Mouse (Mus musculus) midbrain, embryonic 11.5 days (tissue): ENCODE measurements at regions not wholly inside any gene's neighbourhood (a gene's known extent, or its start where the extent isn't known, plus 50 kb on each side); places are given as distances from the start of the nearest gene placed in this dataset.

ENCODE experiments used
- ATAC-seq: fragments of 200-750 bp; cut with Nextera tagmentation; 2 replicates; pipeline ENCODE4 v1.8.0; 2017; ENCODE audit warnings: moderate TSS enrichment, moderate library complexity; ENCODE audit not compliant: low FRiP score
- DNase-seq: peaks from one replicate; pipeline ENCODE4 v3.0.0; 2015; ENCODE audit warnings: low spot score; ENCODE audit errors: missing footprints
- H3K27ac ChIP-seq: fragments of 300-500 bp; sonication (generic); 2 replicates; pipeline ENCODE4 v1.5.1; 2014; ENCODE audit warnings: low read depth, low read length
- H3K27me3 ChIP-seq: fragments of 300-500 bp; sonication (generic); 2 replicates; pipeline ENCODE4 v1.6.1; 2014; ENCODE audit warnings: mild to moderate bottlenecking, low read length, moderate library complexity, mixed read lengths; ENCODE audit not compliant: control insufficient read depth, insufficient read depth
- H3K36me3 ChIP-seq: fragments of 300-500 bp; sonication (generic); 2 replicates; pipeline ENCODE4 v1.6.1; 2014; ENCODE audit warnings: mild to moderate bottlenecking, low read length, moderate library complexity, mixed read lengths; ENCODE audit not compliant: control insufficient read depth, insufficient read depth
- H3K4me1 ChIP-seq: fragments of 300-500 bp; sonication (generic); 2 replicates; pipeline ENCODE4 v1.6.1; 2014; ENCODE audit warnings: low read length; ENCODE audit not compliant: control insufficient read depth, insufficient read depth
- H3K4me2 ChIP-seq: fragments of 300-500 bp; sonication (generic); 2 replicates; pipeline ENCODE4 v1.6.1; 2014; ENCODE audit warnings: mild to moderate bottlenecking, moderate library complexity
- H3K4me3 ChIP-seq: fragments of 300-500 bp; sonication (generic); 2 replicates; pipeline ENCODE4 v1.5.1; 2014; ENCODE audit warnings: low read depth, low read length
- H3K9ac ChIP-seq: fragments of 300-500 bp; sonication (generic); 2 replicates; pipeline ENCODE4 v1.6.1; 2014; ENCODE audit warnings: low read length
- H3K9me3 ChIP-seq: fragments of 300-500 bp; sonication (generic); 2 replicates; pipeline ENCODE4 v1.6.1; 2016; ENCODE audit warnings: low read length; ENCODE audit not compliant: control insufficient read depth
- WGBS: fragments of 180-500 bp; shearing (Covaris S2); extraction: QIAGEN DNeasy Blood & Tissue Kit; methylation state at CpG from one replicate; pipeline ENCODE4 v1.1.7; 2014; 5-methylcytosine and 5-hydroxymethylcytosine counted together

GRCm38 (mm10) chr14:17234898-17235297 is 415.9 kb upstream of the Rarb start:
- ATAC-seq (no peak), DNase-seq (no peak)
- no peak overlapping the region for H3K4me3 ChIP-seq
- no peaks in the 10 kb centered on the region for H3K36me3 ChIP-seq
- no peaks in the 10 kb centered on the region for H3K27me3 ChIP-seq
- H3K9me3 ChIP-seq = no peaks in the 10 kb centered on the region
- no peak overlapping the region for H3K27ac ChIP-seq
- no peaks in the 10 kb centered on the region for H3K4me1 ChIP-seq
- H3K9ac ChIP-seq = no peak overlapping the region
- H3K4me2 ChIP-seq = no peak overlapping the region

GRCm38 (mm10) chr14:17211502-17211901 is 392.5 kb upstream of the Rarb start:
- Histone ChIP-seq H3K4me1 (no peaks in the 10 kb centered on the region), H3K4me3 (no peak overlapping the region), H3K9ac (no peak overlapping the region), H3K27me3 (no peaks in the 10 kb centered on the region), H3K36me3 (no peaks in the 10 kb centered on the region), H3K4me2 (no peak overlapping the region), H3K9me3 (no peaks in the 10 kb centered on the region), H3K27ac (no peak overlapping the region)
- no peak for DNase-seq
- ATAC-seq = no peak
- WGBS = 92% methylated on average over 2 of the region's 2 CpGs

DNA sequence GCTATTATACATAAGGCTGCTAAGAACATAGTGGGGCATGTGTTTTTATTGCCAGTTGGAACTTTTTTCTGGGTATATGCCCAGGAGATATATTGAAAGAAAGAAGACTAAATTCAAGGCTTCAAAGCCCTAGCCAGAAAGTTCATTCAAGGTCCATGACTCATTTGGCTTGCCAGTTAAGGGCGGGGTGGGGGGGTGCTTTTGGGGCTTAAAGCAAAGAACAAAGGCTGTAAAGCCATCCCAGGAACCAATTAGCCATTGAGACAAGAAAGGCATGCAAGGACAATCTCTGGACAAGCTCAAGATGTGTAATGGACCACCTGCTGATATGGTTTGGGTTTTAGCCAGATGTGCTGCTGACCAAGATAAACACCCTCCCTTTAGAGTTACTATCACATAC is 386.7 kb upstream of the Rarb start:
- Histone ChIP-seq H3K4me1 (no peaks in the 10 kb centered on the region), H3K4me2 (no peak overlapping the region), H3K27ac (no peak overlapping the region), H3K36me3 (no peaks in the 10 kb centered on the region), H3K9me3 (no peaks in the 10 kb centered on the region), H3K4me3 (no peak overlapping the region), H3K27me3 (no peaks in the 10 kb centered on the region), H3K9ac (no peak overlapping the region)
- DNase-seq (no peak), ATAC-seq (no peak)
- 68% methylated on average over 1 of the region's 1 CpGs for WGBS

DNA sequence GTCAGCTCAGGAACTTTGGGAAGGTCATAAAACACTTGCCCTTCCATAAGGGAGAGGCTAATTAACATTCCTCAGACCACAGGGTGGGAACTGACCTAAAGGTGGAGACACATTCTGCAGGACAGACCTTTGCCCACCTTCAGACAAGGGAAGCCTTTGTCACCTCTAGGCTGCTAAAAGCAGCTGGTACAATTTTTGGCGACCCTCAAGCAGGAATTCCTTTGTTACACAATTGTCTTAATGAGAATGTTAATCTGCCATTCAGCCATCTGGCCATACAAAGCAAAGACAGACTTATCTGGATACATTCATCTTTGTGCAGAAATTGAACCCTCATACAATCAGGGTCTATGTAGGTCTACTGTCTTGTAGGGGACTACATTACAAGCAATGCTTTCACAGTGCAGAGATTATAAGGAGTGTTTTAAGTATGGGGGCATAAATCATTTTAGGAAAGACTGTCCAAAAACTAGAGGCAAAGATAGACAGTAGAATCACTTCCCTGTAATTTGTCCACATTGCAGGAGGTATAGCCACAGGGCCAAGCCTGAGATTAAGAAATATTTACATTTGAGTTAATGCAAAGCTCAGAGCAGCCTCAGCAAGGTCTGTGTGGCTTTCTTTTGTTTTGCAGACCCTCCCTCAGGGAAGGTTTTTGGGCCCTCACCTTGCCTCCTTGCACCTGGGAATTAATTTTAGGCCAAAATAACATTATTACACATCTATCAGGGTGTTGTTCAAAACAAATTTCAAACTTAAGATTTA is 384.5 kb upstream of the Rarb start:
- 39% methylated on average over 1 of the region's 1 CpGs for whole genome bisulfite sequencing

DNA sequence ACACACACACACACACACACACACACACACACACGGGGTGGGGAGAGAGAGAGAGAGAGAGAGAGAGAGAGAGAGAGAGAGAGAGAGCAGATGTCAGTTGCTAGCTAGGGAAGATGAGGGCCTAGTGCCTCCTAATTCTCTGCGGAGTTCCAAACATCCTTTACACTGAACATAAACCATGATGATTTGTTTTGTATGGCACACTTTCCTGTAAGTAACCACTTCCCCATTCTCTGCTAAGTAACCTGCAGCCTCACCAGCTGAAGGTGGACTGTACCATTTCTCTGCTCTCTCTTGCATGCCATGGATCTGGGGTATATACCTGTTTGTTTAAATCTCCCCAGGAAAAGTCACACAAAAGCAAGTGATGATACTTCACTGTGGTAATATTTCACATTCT is 374.0 kb upstream of the Rarb start:
- H3K4me3 ChIP-seq = no peak overlapping the region
- H3K9me3 ChIP-seq = no peaks in the 10 kb centered on the region
- no peaks in the 10 kb centered on the region for H3K4me1 ChIP-seq
- no peak overlapping the region for H3K27ac ChIP-seq
- DNase-seq = no peak
- H3K36me3 ChIP-seq = no peaks in the 10 kb centered on the region
- ATAC-seq = no peak
- WGBS = 84% methylated on average over 2 of the region's 2 CpGs
- no peaks in the 10 kb centered on the region for H3K27me3 ChIP-seq
- H3K9ac ChIP-seq = no peak overlapping the region
- H3K4me2 ChIP-seq = no peak overlapping the region

More for the DNA sequence above, 384.5 kb upstream of the Rarb start:
- Histone ChIP-seq H3K27me3 (no peaks in the 10 kb centered on the region), H3K4me2 (no peak overlapping the region), H3K36me3 (no peaks in the 10 kb centered on the region), H3K9ac (no peak overlapping the region), H3K4me3 (no peak overlapping the region), H3K4me1 (no peaks in the 10 kb centered on the region), H3K27ac (no peak overlapping the region), H3K9me3 (no peaks in the 10 kb centered on the region)
- ATAC-seq = no peak
- no peak for DNase-seq

- H3K4me2 ChIP-seq = peak overlapping the region; percentile 86
- no peaks in the 10 kb centered on the region for H3K36me3 ChIP-seq
- ATAC-seq (no peak), DNase-seq (no peak)
- peaks cover 7% of the 10 kb centered on the region; the same call in 1 of the 2 replicates for H3K27me3 ChIP-seq
- no peak overlapping the region for H3K4me3 ChIP-seq
- no peaks in the 10 kb centered on the region for H3K9me3 ChIP-seq
- H3K27ac ChIP-seq = no peak overlapping the region
- no peaks in the 10 kb centered on the region for H3K4me1 ChIP-seq
- H3K9ac ChIP-seq = no peak overlapping the region
- WGBS = 45% methylated on average over 7 of the region's 7 CpGs
These were observed 354.3 kb upstream of the Rarb start for GRCm38 (mm10) chr14:17173218-17173617.

DNA sequence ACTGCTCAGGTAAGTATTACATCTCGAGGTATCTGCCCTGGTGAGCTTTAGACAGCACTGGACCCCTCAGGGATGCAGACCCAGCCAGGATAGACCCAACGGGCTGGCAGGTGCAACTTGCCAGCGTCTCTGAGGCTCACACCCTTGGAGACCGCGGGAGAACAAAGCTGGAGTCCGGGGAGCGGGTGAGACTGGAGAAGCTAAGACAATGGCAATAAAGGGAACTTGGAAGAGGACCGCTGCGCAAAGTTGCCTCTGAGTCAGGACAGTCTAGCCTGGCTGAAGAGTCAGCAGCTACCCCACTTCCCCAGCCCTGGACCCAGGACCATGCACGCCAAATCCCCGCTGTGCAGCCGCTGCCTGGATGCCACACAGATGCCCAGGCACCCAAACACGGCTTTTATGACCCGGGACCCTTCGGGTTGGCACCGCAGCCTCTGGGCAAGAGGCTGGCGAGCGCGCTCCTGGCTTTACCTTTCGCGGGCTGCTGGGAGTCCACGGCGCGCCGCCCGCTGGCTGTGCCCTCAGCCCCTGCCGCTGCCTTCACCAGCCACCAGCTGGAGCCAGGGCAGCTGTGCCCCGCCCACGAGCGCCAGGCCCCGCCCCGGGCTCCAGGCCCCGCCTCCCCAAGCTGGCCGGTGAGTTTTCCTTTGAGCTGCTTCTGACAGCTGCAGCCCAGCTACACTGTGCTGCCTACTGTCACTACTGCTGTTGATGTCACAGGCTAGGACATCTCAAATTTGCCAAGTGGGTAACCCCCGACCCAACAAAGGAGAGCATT is 353.6 kb upstream of the Rarb start:
- WGBS = 2% methylated on average over 32 of the region's 35 CpGs
- DNase-seq (peak; percentile 98), ATAC-seq (peak; percentile 99)
- no peak overlapping the region for H3K27ac ChIP-seq
- no peaks in the 10 kb centered on the region for H3K9me3 ChIP-seq
- peak overlapping the region; percentile 86 for H3K4me2 ChIP-seq
- no peaks in the 10 kb centered on the region for H3K4me1 ChIP-seq
- peaks cover 7% of the 10 kb centered on the region; the same call in 1 of the 2 replicates for H3K27me3 ChIP-seq
- peak overlapping the region; percentile 44 for H3K4me3 ChIP-seq
- H3K9ac ChIP-seq = peak overlapping the region; percentile 53
- H3K36me3 ChIP-seq = no peaks in the 10 kb centered on the region

GRCm38 (mm10) chr14:17171896-17172295 is 352.9 kb upstream of the Rarb start:
- H3K4me1 ChIP-seq = no peaks in the 10 kb centered on the region
- 37% methylated on average over 5 of the region's 5 CpGs for WGBS
- H3K9ac ChIP-seq = no peak overlapping the region
- H3K4me2 ChIP-seq = peak overlapping the region; percentile 86
- H3K9me3 ChIP-seq = no peaks in the 10 kb centered on the region
- H3K4me3 ChIP-seq = peak overlapping the region; percentile 44; the same call in 1 of the 2 replicates
- H3K27ac ChIP-seq = no peak overlapping the region
- H3K27me3 ChIP-seq = peaks cover 7% of the 10 kb centered on the region; the same call in 1 of the 2 replicates
- no peak for DNase-seq
- H3K36me3 ChIP-seq = no peaks in the 10 kb centered on the region
- peak; percentile 15 for ATAC-seq

DNA sequence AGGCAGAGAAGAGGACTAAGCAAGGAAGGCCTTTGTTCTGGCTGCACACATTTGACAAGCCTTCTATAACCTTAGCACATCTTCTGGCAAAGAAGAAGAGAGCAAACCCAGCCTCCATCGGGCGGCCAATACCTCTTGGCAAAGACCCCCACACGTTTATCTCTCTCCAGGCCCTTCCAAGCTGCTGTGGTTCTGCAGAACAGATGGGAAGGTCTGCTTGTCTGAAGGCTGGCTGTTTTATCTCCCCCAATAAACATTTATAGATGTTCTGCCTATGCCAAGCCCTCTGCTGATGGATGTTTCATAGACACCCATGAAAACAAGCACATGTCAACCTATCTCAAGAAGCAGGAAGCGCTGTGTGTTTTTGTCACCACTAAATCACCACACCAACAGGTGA is 339.4 kb upstream of the Rarb start:
- Histone ChIP-seq H3K4me1 (no peaks in the 10 kb centered on the region), H3K9ac (no peak overlapping the region), H3K36me3 (no peaks in the 10 kb centered on the region), H3K27ac (no peak overlapping the region), H3K27me3 (no peaks in the 10 kb centered on the region), H3K4me2 (no peak overlapping the region), H3K4me3 (no peak overlapping the region), H3K9me3 (no peaks in the 10 kb centered on the region)
- 90% methylated on average over 4 of the region's 4 CpGs for WGBS
- DNase-seq = no peak
- ATAC-seq = no peak
